Mouse (Mus musculus): Measurements from ENCODE around the gene Ccl11. TPM values are rescaled to one million over a fixed set of nuclear protein-coding genes. Genes with fewer than 3 reads are reported as not detected.

Gene Ccl11
- polyA plus RNA-seq, 1 experiment from 2014 or later = not detected

GRCm38 (mm10) chr11:82066953-82067571 is 9.4 kb downstream of the Ccl11 start:
- H3K4me2 ChIP-seq (ENCODE audit: low read depth, severe bottlenecking) = no peak overlapping the region
- ATAC-seq (ENCODE audit: insufficient number of reproducible peaks, low FRiP score, low TSS enrichment, low read depth) = no peak
- no peaks in the 10 kb centered on the region for H3K27me3 ChIP-seq (ENCODE audit: control insufficient read depth, insufficient read depth, low read length)
- DNase-seq (ENCODE audit: low spot score) = no peak
- no peaks in the 10 kb centered on the region for H3K9me3 ChIP-seq (ENCODE audit: control insufficient read depth, low read length)
- H3K4me3 ChIP-seq (ENCODE audit: low read depth, low read length) = no peak overlapping the region
- no peak overlapping the region for H3K27ac ChIP-seq (replicated peaks; ENCODE audit: low read depth, low read length)
- H3K4me1 ChIP-seq (ENCODE audit: control insufficient read depth, insufficient read depth, low read length) = no peaks in the 10 kb centered on the region
- 84% methylated on average over 7 of the region's 7 CpGs for WGBS
- H3K9ac ChIP-seq (ENCODE audit: low read length) = no peak overlapping the region
- H3K36me3 ChIP-seq (ENCODE audit: control insufficient read depth, insufficient read depth, low read length) = no peaks in the 10 kb centered on the region

- no peak overlapping the region for H3K4me2 ChIP-seq (ENCODE audit: low read depth, severe bottlenecking)
- H3K36me3 ChIP-seq (ENCODE audit: control insufficient read depth, insufficient read depth, low read length) = no peaks in the 10 kb centered on the region
- no peaks in the 10 kb centered on the region for H3K9me3 ChIP-seq (ENCODE audit: control insufficient read depth, low read length)
- no peak overlapping the region for H3K27ac ChIP-seq (replicated peaks; ENCODE audit: low read depth, low read length)
- H3K4me3 ChIP-seq (ENCODE audit: low read depth, low read length) = no peak overlapping the region
- H3K9ac ChIP-seq (ENCODE audit: low read length) = no peak overlapping the region
- DNase-seq (ENCODE audit: low spot score) = no peak
- no peak for ATAC-seq (ENCODE audit: insufficient number of reproducible peaks, low FRiP score, low TSS enrichment, low read depth)
- H3K4me1 ChIP-seq (ENCODE audit: control insufficient read depth, insufficient read depth, low read length) = no peaks in the 10 kb centered on the region
- 78% methylated on average over 3 of the region's 3 CpGs for WGBS
- H3K27me3 ChIP-seq (ENCODE audit: control insufficient read depth, insufficient read depth, low read length) = no peaks in the 10 kb centered on the region
Measured at GRCm38 (mm10) chr11:82071076-82071475, 13.5 kb downstream of the Ccl11 start.

DNA sequence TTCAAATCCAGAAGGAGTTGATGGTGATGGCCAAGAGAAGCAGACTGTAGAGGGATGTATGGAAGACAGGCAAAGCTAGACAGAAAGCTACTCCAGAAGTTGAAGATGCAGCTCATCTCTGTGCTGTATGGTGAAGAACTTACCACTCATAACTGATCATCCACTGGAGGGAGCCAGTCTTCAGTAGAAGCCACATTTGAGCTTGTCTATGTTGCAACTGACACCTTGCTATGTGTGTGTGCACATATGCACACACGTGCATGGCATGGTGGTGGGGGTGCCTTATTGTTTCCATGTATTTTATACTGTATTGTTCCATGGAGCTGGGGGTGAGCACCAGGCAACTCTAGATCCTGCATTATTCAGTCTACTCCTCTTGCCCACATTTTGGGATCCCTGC is 14.8 kb downstream of the Ccl11 start:
- WGBS = 90% methylated on average over 1 of the region's 1 CpGs
- no peaks in the 10 kb centered on the region for H3K9me3 ChIP-seq (ENCODE audit: control insufficient read depth, low read length)
- no peak for ATAC-seq (ENCODE audit: insufficient number of reproducible peaks, low FRiP score, low TSS enrichment, low read depth)

GRCm38 (mm10) chr11:82072984-82073383 is 15.4 kb downstream of the Ccl11 start:
- no peak overlapping the region for H3K4me3 ChIP-seq (ENCODE audit: low read depth, low read length)
- 76% methylated on average over 3 of the region's 3 CpGs for WGBS
- ATAC-seq (ENCODE audit: insufficient number of reproducible peaks, low FRiP score, low TSS enrichment, low read depth) (no peak), DNase-seq (ENCODE audit: low spot score) (no peak)
- H3K36me3 ChIP-seq (ENCODE audit: control insufficient read depth, insufficient read depth, low read length) = no peaks in the 10 kb centered on the region
- H3K27ac ChIP-seq (replicated peaks; ENCODE audit: low read depth, low read length) = no peak overlapping the region
- H3K27me3 ChIP-seq (ENCODE audit: control insufficient read depth, insufficient read depth, low read length) = no peaks in the 10 kb centered on the region
- no peaks in the 10 kb centered on the region for H3K9me3 ChIP-seq (ENCODE audit: control insufficient read depth, low read length)
- no peak overlapping the region for H3K9ac ChIP-seq (ENCODE audit: low read length)
- H3K4me1 ChIP-seq (ENCODE audit: control insufficient read depth, insufficient read depth, low read length) = no peaks in the 10 kb centered on the region
- no peak overlapping the region for H3K4me2 ChIP-seq (ENCODE audit: low read depth, severe bottlenecking)

More for the DNA sequence above, 14.8 kb downstream of the Ccl11 start:
- Histone ChIP-seq H3K27me3 (ENCODE audit: control insufficient read depth, insufficient read depth, low read length) (no peaks in the 10 kb centered on the region), H3K9ac (ENCODE audit: low read length) (no peak overlapping the region), H3K4me2 (ENCODE audit: low read depth, severe bottlenecking) (no peak overlapping the region), H3K27ac (replicated peaks; ENCODE audit: low read depth, low read length) (no peak overlapping the region), H3K4me1 (ENCODE audit: control insufficient read depth, insufficient read depth, low read length) (no peaks in the 10 kb centered on the region), H3K36me3 (ENCODE audit: control insufficient read depth, insufficient read depth, low read length) (no peaks in the 10 kb centered on the region), H3K4me3 (ENCODE audit: low read depth, low read length) (no peak overlapping the region)
- no peak for DNase-seq (ENCODE audit: low spot score)

DNA sequence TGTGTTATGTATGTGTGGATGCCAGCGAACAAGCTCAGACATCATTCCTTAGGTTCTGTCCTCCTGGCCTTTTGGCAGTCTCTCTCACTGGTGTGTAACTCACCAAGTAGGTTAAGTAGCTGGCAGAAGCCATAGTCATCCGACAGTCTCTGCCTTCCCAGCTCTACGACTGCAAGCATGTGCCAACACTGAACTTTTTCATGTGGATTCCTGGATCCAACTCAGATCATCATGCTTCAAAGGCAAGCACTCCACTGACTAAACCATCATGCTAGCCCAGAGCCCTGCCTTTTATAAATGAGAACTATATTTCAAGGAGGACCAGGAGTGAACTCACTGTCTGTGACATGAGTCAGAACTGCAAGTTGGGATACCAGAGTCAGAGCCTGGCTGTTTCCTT is 16.1 kb downstream of the Ccl11 start:
- no peaks in the 10 kb centered on the region for H3K9me3 ChIP-seq (ENCODE audit: control insufficient read depth, low read length)
- no peak for ATAC-seq (ENCODE audit: insufficient number of reproducible peaks, low FRiP score, low TSS enrichment, low read depth)
- WGBS = 85% methylated on average over 3 of the region's 3 CpGs
- H3K36me3 ChIP-seq (ENCODE audit: control insufficient read depth, insufficient read depth, low read length) = no peaks in the 10 kb centered on the region
- no peak for DNase-seq (ENCODE audit: low spot score)
- no peak overlapping the region for H3K4me3 ChIP-seq (ENCODE audit: low read depth, low read length)
- H3K27ac ChIP-seq (replicated peaks; ENCODE audit: low read depth, low read length) = no peak overlapping the region
- no peaks in the 10 kb centered on the region for H3K27me3 ChIP-seq (ENCODE audit: control insufficient read depth, insufficient read depth, low read length)
- H3K9ac ChIP-seq (ENCODE audit: low read length) = no peak overlapping the region
- H3K4me1 ChIP-seq (ENCODE audit: control insufficient read depth, insufficient read depth, low read length) = no peaks in the 10 kb centered on the region
- H3K4me2 ChIP-seq (ENCODE audit: low read depth, severe bottlenecking) = no peak overlapping the region

DNA sequence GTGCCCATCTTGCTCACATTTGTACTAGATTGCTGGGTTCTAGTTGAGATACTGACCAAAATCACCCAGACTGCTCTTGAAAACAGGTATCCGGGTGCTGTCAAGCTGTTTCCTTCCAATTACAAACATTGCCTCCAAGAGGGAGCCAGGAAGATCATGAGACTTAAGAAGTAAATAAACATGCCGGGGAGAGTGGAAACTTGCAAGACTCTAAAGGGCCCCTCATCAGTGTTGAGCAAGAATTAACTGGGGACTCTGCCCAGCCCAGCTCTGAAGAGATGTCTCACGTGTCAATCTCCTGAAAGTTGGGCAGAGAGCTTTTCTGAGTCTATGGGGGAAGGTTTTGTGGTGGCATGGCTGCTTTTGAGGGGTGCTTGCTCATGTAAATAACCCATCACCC is 19.4 kb downstream of the Ccl11 start:
- ATAC-seq (ENCODE audit: insufficient number of reproducible peaks, low FRiP score, low TSS enrichment, low read depth) = no peak
- DNase-seq (ENCODE audit: low spot score) = no peak
- Histone ChIP-seq H3K4me3 (ENCODE audit: low read depth, low read length) (no peak overlapping the region), H3K27ac (replicated peaks; ENCODE audit: low read depth, low read length) (no peak overlapping the region), H3K4me2 (ENCODE audit: low read depth, severe bottlenecking) (no peak overlapping the region), H3K4me1 (ENCODE audit: control insufficient read depth, insufficient read depth, low read length) (no peaks in the 10 kb centered on the region), H3K9ac (ENCODE audit: low read length) (no peak overlapping the region), H3K36me3 (ENCODE audit: control insufficient read depth, insufficient read depth, low read length) (no peaks in the 10 kb centered on the region), H3K27me3 (ENCODE audit: control insufficient read depth, insufficient read depth, low read length) (no peaks in the 10 kb centered on the region), H3K9me3 (ENCODE audit: control insufficient read depth, low read length) (no peaks in the 10 kb centered on the region)
- 58% methylated on average over 3 of the region's 3 CpGs for WGBS

- no peak overlapping the region for H3K4me3 ChIP-seq (ENCODE audit: low read depth, low read length)
- ATAC-seq (ENCODE audit: insufficient number of reproducible peaks, low FRiP score, low TSS enrichment, low read depth) = no peak
- no peak overlapping the region for H3K4me2 ChIP-seq (ENCODE audit: low read depth, severe bottlenecking)
- DNase-seq (ENCODE audit: low spot score) = no peak
- no peaks in the 10 kb centered on the region for H3K36me3 ChIP-seq (ENCODE audit: control insufficient read depth, insufficient read depth, low read length)
- H3K9me3 ChIP-seq (ENCODE audit: control insufficient read depth, low read length) = no peaks in the 10 kb centered on the region
- no peaks in the 10 kb centered on the region for H3K4me1 ChIP-seq (ENCODE audit: control insufficient read depth, insufficient read depth, low read length)
- no peak overlapping the region for H3K9ac ChIP-seq (ENCODE audit: low read length)
- H3K27me3 ChIP-seq (ENCODE audit: control insufficient read depth, insufficient read depth, low read length) = no peaks in the 10 kb centered on the region
- H3K27ac ChIP-seq (replicated peaks; ENCODE audit: low read depth, low read length) = no peak overlapping the region
Measured at GRCm38 (mm10) chr11:82078136-82078730, 20.6 kb downstream of the Ccl11 start.

DNA sequence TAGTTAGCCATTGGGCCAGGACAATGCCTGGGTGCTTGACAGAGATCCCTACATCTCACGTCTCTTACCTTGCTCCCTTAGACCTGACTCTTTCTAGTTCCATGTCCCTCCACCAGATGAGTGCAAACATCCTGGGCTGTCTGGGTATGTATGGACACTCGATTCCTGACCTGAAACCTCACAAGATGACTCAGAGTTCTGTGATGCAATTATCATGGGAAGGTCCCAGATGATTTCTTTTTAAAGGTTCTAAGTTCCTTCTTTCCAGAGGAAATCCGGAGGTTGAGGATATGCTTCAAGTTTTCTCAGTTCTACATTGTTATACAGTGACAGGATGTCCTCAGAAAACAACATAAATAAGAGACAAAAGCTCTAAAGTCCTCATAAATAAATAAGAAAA is 23.2 kb downstream of the Ccl11 start:
- Histone ChIP-seq H3K4me2 (ENCODE audit: low read depth, severe bottlenecking) (no peak overlapping the region), H3K4me3 (ENCODE audit: low read depth, low read length) (no peak overlapping the region), H3K9me3 (ENCODE audit: control insufficient read depth, low read length) (no peaks in the 10 kb centered on the region), H3K27ac (replicated peaks; ENCODE audit: low read depth, low read length) (no peak overlapping the region), H3K36me3 (ENCODE audit: control insufficient read depth, insufficient read depth, low read length) (no peaks in the 10 kb centered on the region), H3K4me1 (ENCODE audit: control insufficient read depth, insufficient read depth, low read length) (no peaks in the 10 kb centered on the region), H3K9ac (ENCODE audit: low read length) (no peak overlapping the region), H3K27me3 (ENCODE audit: control insufficient read depth, insufficient read depth, low read length) (no peaks in the 10 kb centered on the region)
- no peak for ATAC-seq (ENCODE audit: insufficient number of reproducible peaks, low FRiP score, low TSS enrichment, low read depth)
- no peak for DNase-seq (ENCODE audit: low spot score)
- 81% methylated on average over 3 of the region's 3 CpGs for WGBS

- ATAC-seq (ENCODE audit: insufficient number of reproducible peaks, low FRiP score, low TSS enrichment, low read depth) = no peak
- no peaks in the 10 kb centered on the region for H3K27me3 ChIP-seq (ENCODE audit: control insufficient read depth, insufficient read depth, low read length)
- 91% methylated on average over 3 of the region's 3 CpGs for WGBS
Measured at GRCm38 (mm10) chr11:82084360-82084759, 26.7 kb downstream of the Ccl11 start.

More at GRCm38 (mm10) chr11:82084360-82084759, 26.7 kb downstream of the Ccl11 start:
- Histone ChIP-seq H3K4me2 (ENCODE audit: low read depth, severe bottlenecking) (no peak overlapping the region), H3K9ac (ENCODE audit: low read length) (no peak overlapping the region), H3K4me1 (ENCODE audit: control insufficient read depth, insufficient read depth, low read length) (no peaks in the 10 kb centered on the region), H3K4me3 (ENCODE audit: low read depth, low read length) (no peak overlapping the region), H3K27ac (replicated peaks; ENCODE audit: low read depth, low read length) (no peak overlapping the region), H3K36me3 (ENCODE audit: control insufficient read depth, insufficient read depth, low read length) (no peaks in the 10 kb centered on the region), H3K9me3 (ENCODE audit: control insufficient read depth, low read length) (no peaks in the 10 kb centered on the region)
- no peak for DNase-seq (ENCODE audit: low spot score)
